Mouse (Mus musculus): Measurements from ENCODE around the gene Dync1i1.

GRCm38 (mm10) chr6:5752128-5752527 lies 26.7 kb downstream of the Dync1i1 start:
- TF ChIP-seq CTCF (IDR thresholded peaks at IDR 0.05; ENCODE audit: low read depth): no peak
- no peak for TF ChIP-seq EP300 (optimal IDR thresholded peaks at IDR 0.05)
